Mouse (Mus musculus): ENCODE measurements at regions not wholly inside any gene's neighbourhood (a gene's known extent, or its start where the extent isn't known, plus 50 kb on each side); places are given as distances from the start of the nearest gene placed in this dataset.

- DNase-seq = no peak
Measured at GRCm38 (mm10) chr1:92386752-92387151, 86.9 kb downstream of the Ndufa10 start.

- no peak for DNase-seq
Measured at GRCm38 (mm10) chr1:92384945-92385344, 88.7 kb downstream of the Ndufa10 start.

- DNase-seq = no peak
Measured at GRCm38 (mm10) chr1:92383749-92384148, 89.9 kb downstream of the Ndufa10 start.

- no peak for DNase-seq
Measured at GRCm38 (mm10) chr1:92379510-92379886, 94.2 kb downstream of the Ndufa10 start.

GRCm38 (mm10) chr1:92378741-92379509, 94.7 kb downstream of the Ndufa10 start:
- DNase-seq = peak; percentile 12 to 18

GRCm38 (mm10) chr1:92376456-92376855, 97.2 kb downstream of the Ndufa10 start:
- DNase-seq = peak; percentile 13 to 23

GRCm38 (mm10) chr1:92372222-92372990, 101.3 kb downstream of the Ndufa10 start:
- no peak for DNase-seq

GRCm38 (mm10) chr1:92371357-92371981, 102.2 kb downstream of the Ndufa10 start:
- no peak for DNase-seq

- DNase-seq = no peak
Measured at GRCm38 (mm10) chr1:92370842-92371241, 102.8 kb downstream of the Ndufa10 start.

GRCm38 (mm10) chr1:92369972-92370371, 103.7 kb downstream of the Ndufa10 start:
- DNase-seq = no peak

GRCm38 (mm10) chr1:92366249-92366648, 107.4 kb downstream of the Ndufa10 start:
- DNase-seq = no peak

GRCm38 (mm10) chr1:92365366-92366075, 108.1 kb downstream of the Ndufa10 start:
- no peak for DNase-seq

GRCm38 (mm10) chr1:92361677-92362076, 112.0 kb downstream of the Ndufa10 start:
- DNase-seq = no peak

GRCm38 (mm10) chr1:92360255-92360654, 113.4 kb downstream of the Ndufa10 start:
- peak; percentile 16 to 61 for DNase-seq

- no peak for DNase-seq
Measured at GRCm38 (mm10) chr1:92359473-92359872, 114.2 kb downstream of the Ndufa10 start.

- DNase-seq = no peak
Measured at GRCm38 (mm10) chr1:92358758-92359287, 114.8 kb downstream of the Ndufa10 start.

- DNase-seq = peak in 1 of 2 experiments; percentile 19
Measured at GRCm38 (mm10) chr1:92348353-92349005, 125.2 kb downstream of the Ndufa10 start.

- DNase-seq = no peak
Measured at GRCm38 (mm10) chr1:92347656-92348055, 126.0 kb downstream of the Ndufa10 start.

- DNase-seq = no peak
Measured at GRCm38 (mm10) chr1:92343768-92344167, 129.9 kb downstream of the Ndufa10 start.

- DNase-seq = no peak
Measured at GRCm38 (mm10) chr1:92343161-92343598, 130.5 kb downstream of the Ndufa10 start.

- peak in 1 of 2 experiments; percentile 21 for DNase-seq
Measured at GRCm38 (mm10) chr1:92341846-92342540, 131.7 kb downstream of the Ndufa10 start.

All from kidney, adult 8-10 months (tissue).